ENCODE assay signal across 7 mouse cellular contexts in genomic region chr1:135136500-135136899, GRCm38 (mm10). TPM values are rescaled to one million over a fixed set of nuclear protein-coding genes. Genes with fewer than 3 reads are reported as not detected.
DNase-seq lines count a peak whose midpoint lies in the region; ATAC-seq and TF ChIP-seq lines count a peak whose summit lies in the region.

No protein-coding gene starts in this region.

- no peak overlapping the region for H3K9ac ChIP-seq in kidney, postnatal 0 days (ENCODE audit: low read depth, low read length)

- no peak overlapping the region for H3ac ChIP-seq in C2C12 (ENCODE audit: control insufficient read depth, insufficient read length, low read depth)

- no peaks in the 10 kb centered on the region for H3K36me3 ChIP-seq in C2C12 (ENCODE audit: control insufficient read depth, insufficient read depth)
- H3K36me3 ChIP-seq in kidney, postnatal 0 days (ENCODE audit: insufficient read depth, low read length) = no peaks in the 10 kb centered on the region

- no peaks in the 10 kb centered on the region for H3K79me3 ChIP-seq in C2C12 (ENCODE audit: low read depth)

- peaks cover 3% of the 10 kb centered on the region; the same call in 1 of the 2 replicates for H3K4me1 ChIP-seq in kidney, postnatal 0 days (replicated peaks; ENCODE audit: insufficient read depth, low read length)

- DNase-seq in 416B (ENCODE audit: low read depth) = peak; percentile 88
- peak; percentile 90 for DNase-seq in brain, adult 2 months (ENCODE audit: low read depth, low spot score)
- peak; percentile 72 for DNase-seq in fibroblast of lung, adult 2 months (ENCODE audit: low read depth)
- peak; percentile 71 for DNase-seq in kidney, postnatal 0 days (ENCODE audit: low spot score)
- DNase-seq in right cerebral cortex, postnatal 14 days = peak; percentile 63

- 10% methylated on average over 1 of the region's 1 CpGs for WGBS in kidney, postnatal 0 days

- no peak overlapping the region for H3K4me3 ChIP-seq in C2C12 (ENCODE audit: insufficient read depth, poor library complexity, severe bottlenecking)
- no peak overlapping the region for H3K4me3 ChIP-seq in kidney, postnatal 0 days (replicated peaks; ENCODE audit: low read depth, low read length)

- H3K9me3 ChIP-seq in kidney, postnatal 0 days (replicated peaks; ENCODE audit: low read length) = no peaks in the 10 kb centered on the region

- TF ChIP-seq CTCF in C2C12 (IDR thresholded peaks at IDR 0.05; ENCODE audit: control insufficient read depth, insufficient read depth, insufficient read length) = peak; percentile 65
- peak; percentile 99 for TF ChIP-seq CTCF in kidney, postnatal 0 days (IDR thresholded peaks at IDR 0.05; ENCODE audit: low read depth)

- H3K79me2 ChIP-seq in C2C12 (ENCODE audit: control insufficient read depth, insufficient read depth) = no peaks in the 10 kb centered on the region

- no peak overlapping the region for H3K27ac ChIP-seq in kidney, postnatal 0 days

- no peaks in the 10 kb centered on the region for H3K27me3 ChIP-seq in C2C12 (ENCODE audit: control insufficient read depth, insufficient read depth, insufficient read length)
- no peaks in the 10 kb centered on the region for H3K27me3 ChIP-seq in kidney, postnatal 0 days (ENCODE audit: insufficient read depth, low read length)

- ATAC-seq in kidney, postnatal 0 days (replicated peaks; ENCODE audit: low FRiP score, low read depth) = no peak
- ATAC-seq in megakaryocyte, adult 5-6 weeks (ENCODE audit: poor library complexity, severe bottlenecking) = peak; percentile 37

- H3K4me2 ChIP-seq in kidney, postnatal 0 days (ENCODE audit: low read length) = no peak overlapping the region

TF ChIP-seq in C2C12, 6 proteins besides CTCF, POLR2A, EP300 and RAD21:
- TF ChIP-seq MYOD1 (IDR thresholded peaks at IDR 0.05; ENCODE audit: control insufficient read depth, insufficient read length, low read depth) (no peak), USF1 (IDR thresholded peaks at IDR 0.05; ENCODE audit: low read depth) (no peak), CEBPB (IDR thresholded peaks at IDR 0.05; ENCODE audit: low read depth) (no peak), FOSL1 (IDR thresholded peaks at IDR 0.05; ENCODE audit: insufficient read depth, low read length, poor library complexity, severe bottlenecking) (no peak), MAX (IDR thresholded peaks at IDR 0.05) (no peak), MYOG (IDR thresholded peaks at IDR 0.05; ENCODE audit: control insufficient read depth, extremely low read depth, insufficient read length) (no peak)

RNA-seq across cellular contexts. Expression of gene Ptpn7, which starts 4.0 kb away (rescaled TPM):
- 0.80 TPM for polyA plus RNA-seq in C2C12 (2012; fragmentation: generic; extraction: Trizol)
- 0.38 and 0.42 TPM in 2 replicates for polyA plus RNA-seq in kidney, postnatal 0 days (2015; fragmentation: Nextera tagmentation; extraction: Ambion mirVana)
- total RNA-seq in megakaryocyte, adult 5-6 weeks (2015) = 25.5 and 29.5 TPM in 2 replicates
- 49.7 and 54.2 TPM in 2 replicates for total RNA-seq in megakaryocyte, adult 5-6 weeks (2017)

RNA-seq across cellular contexts. Expression of gene Arl8a, which starts 10.1 kb away (rescaled TPM):
- 51.4 TPM for polyA plus RNA-seq in C2C12 (2012; fragmentation: generic; extraction: Trizol)
- polyA plus RNA-seq in kidney, postnatal 0 days (2015; fragmentation: Nextera tagmentation; extraction: Ambion mirVana) = 47.4 and 49.3 TPM in 2 replicates
- total RNA-seq in megakaryocyte, adult 5-6 weeks (2015) = 83.3 and 93.2 TPM in 2 replicates
- total RNA-seq in megakaryocyte, adult 5-6 weeks (2017) = 37.1 and 49.1 TPM in 2 replicates

RNA-seq across cellular contexts. Expression of gene Gpr37l1, which starts 31.0 kb away (rescaled TPM):
- not detected for polyA plus RNA-seq in C2C12 (2012; fragmentation: generic; extraction: Trizol)
- polyA plus RNA-seq in kidney, postnatal 0 days (2015; fragmentation: Nextera tagmentation; extraction: Ambion mirVana) = not detected in 2 replicates
- not detected in 2 replicates for total RNA-seq in megakaryocyte, adult 5-6 weeks (2015)
- not detected in 2 replicates for total RNA-seq in megakaryocyte, adult 5-6 weeks (2017)

RNA-seq across cellular contexts. Expression of gene Lgr6, which starts 31.4 kb away (rescaled TPM):
- polyA plus RNA-seq in C2C12 (2012; fragmentation: generic; extraction: Trizol) = 32.9 TPM
- polyA plus RNA-seq in kidney, postnatal 0 days (2015; fragmentation: Nextera tagmentation; extraction: Ambion mirVana) = 0.83 and 0.88 TPM in 2 replicates
- total RNA-seq in megakaryocyte, adult 5-6 weeks (2015) = not detected in 2 replicates
- not detected in 2 replicates for total RNA-seq in megakaryocyte, adult 5-6 weeks (2017)
